Mouse (Mus musculus): ENCODE results near the gene Celsr1. TPM values are rescaled to one million over a fixed set of nuclear protein-coding genes. Genes with fewer than 3 reads are reported as not detected.

Gene Celsr1
- polyA plus RNA-seq (2021; fragmentation: Nextera tagmentation) = 0.51 and 0.72 TPM in 2 replicates
- long read RNA-seq, experiment 1 = 0 reads
- long read RNA-seq, experiment 2 = 0 reads

DNA sequence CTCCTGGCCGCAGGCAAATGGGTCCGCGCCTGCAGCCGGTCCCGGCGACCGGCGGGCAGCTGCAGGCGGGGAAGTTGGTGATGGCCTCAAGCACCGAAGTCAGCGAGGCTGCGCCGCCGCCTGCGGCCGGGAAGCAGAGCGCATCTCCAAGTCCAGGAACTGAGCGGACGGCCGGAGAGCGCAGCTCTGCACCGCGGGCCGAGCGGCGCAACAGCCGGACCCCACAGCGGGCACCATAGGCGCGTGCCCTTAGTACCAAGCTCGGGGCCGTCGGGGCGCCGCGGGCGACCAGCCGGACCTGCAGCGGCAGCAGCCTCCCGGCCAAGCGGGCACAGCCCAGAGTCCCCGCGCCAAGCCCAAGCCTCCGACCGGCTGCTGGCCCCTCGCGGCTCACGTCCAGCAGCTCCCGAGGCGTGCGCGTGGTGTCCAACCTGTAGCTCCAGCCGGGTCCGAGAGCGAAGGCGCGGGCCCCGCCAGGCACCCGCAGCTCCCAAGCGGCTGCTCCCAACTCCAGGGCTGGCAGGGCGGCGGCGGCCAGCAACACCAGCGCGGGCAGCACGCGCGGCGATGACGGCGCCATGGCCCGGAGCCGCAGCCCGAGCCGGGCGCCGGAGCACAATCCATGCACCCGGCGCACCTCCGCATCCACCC is at the start of gene Celsr1:
Gene Celsr1 (minus strand): TSS at position 587 of the 651 bp plus-strand sequence.

DNA sequence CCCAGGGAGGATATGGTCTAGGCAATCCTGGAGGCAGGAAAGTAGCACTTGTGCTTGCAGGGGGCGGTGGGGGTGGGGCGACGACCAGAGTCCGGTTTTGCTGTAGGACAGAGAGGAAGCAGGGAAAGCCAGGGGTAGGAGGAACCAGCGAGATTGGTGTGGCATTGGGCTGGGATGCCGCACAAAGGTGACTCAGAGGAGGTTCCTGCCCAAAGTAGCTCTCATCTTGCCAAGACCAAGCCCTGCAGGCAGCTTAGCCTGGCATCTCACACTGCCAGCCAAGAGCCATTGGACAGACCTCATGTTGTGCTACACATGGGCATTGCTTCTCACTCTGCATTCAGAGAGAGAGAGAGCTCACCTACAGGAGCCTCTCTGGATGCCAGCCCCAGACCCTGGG is 23.8 kb upstream of the Celsr1 start, which contains the start of gene Gramd4:
Gene Gramd4 (plus strand): TSS at position 283 of the 400 bp plus-strand sequence.

DNA sequence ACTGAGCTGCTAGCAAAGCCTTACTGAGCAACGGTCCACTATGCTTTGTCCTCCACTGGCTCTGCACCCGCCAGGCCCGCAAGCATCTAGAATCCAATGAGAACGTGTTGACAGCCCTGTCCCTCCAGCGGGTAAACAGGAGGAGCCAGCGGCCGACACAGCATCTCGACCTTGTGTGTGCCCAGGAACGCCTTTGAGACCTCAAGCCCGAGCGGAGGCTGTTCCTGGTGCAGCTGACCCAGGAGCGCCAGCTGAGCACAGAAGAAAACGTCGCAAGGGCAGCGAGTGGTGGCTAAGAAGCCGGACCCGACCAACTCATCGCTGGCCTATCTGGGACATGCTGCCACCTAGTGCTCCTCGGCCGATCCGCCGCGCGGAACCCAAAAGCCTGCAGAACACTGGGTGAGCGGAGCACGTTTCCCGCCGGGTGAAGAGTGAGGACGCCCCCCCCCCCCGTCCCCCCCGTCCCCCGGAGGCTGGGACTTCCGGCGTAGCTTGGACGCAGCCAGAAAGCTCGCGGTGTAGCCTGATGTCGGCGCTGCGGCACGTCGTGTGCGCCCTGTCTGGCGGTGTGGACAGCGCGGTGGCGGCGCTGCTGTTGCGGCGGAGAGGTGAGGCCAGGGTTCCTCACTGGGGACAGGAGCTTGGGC is 154.6 kb downstream of the Celsr1 start, which contains the start of gene Trmu:
Gene Trmu (plus strand): TSS at position 465 of the 650 bp plus-strand sequence.

DNA sequence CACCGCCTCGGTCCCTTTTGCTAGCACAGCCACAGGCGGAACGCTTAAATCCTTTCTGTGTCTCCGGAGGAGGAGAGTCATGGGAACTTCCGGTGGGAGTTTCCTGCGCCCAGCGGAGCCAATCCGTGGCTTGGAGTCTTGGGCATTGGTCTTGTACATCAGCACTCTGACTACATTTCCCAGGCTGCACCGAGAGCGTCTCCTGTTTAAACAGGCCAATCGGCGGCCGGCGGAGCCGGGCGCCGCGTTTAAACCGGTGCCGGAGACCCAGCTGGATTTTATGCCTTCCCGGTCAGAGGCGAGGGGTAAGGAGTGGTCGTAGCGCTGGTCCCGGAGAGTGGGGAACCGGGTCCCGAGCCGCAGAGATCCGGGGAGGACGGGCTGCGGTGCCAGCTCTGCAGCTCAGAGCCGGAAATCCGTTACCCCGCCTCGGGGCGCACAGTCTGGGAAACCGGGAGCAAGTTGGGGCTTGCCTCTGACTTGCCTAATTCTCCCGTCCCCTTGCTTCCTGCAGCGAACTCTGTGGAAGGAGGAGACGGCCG is 174.0 kb downstream of the Celsr1 start, which contains the start of gene Gtse1:
Gene Gtse1 (plus strand): TSS at position 256 of the 542 bp plus-strand sequence.

Other genes starting within 250 kb of the Celsr1 start
- 31.7 and 37.7 TPM in 2 replicates for gene Cdpf1, start 222.1 kb downstream of the Celsr1 start, polyA plus RNA-seq (2021; fragmentation: Nextera tagmentation)
- 0.13 and 0.18 TPM in 2 replicates for gene Pkdrej, start 212.0 kb downstream of the Celsr1 start, polyA plus RNA-seq (2021; fragmentation: Nextera tagmentation)
- gene Ttc38, start 201.5 kb downstream of the Celsr1 start, polyA plus RNA-seq (2021; fragmentation: Nextera tagmentation) = 2.2 TPM in 2 replicates
- 0.29 and 0.56 TPM in 2 replicates for gene Gtse1, start 174.0 kb downstream of the Celsr1 start, polyA plus RNA-seq (2021; fragmentation: Nextera tagmentation)
- 11.0 and 11.7 TPM in 2 replicates for gene Trmu, start 154.5 kb downstream of the Celsr1 start, polyA plus RNA-seq (2021; fragmentation: Nextera tagmentation)
- gene Gramd4, start 23.9 kb upstream of the Celsr1 start, polyA plus RNA-seq (2021; fragmentation: Nextera tagmentation) = 1.7 and 1.9 TPM in 2 replicates
- gene Cerk, start 152.4 kb upstream of the Celsr1 start, polyA plus RNA-seq (2021; fragmentation: Nextera tagmentation) = 10.3 and 10.8 TPM in 2 replicates
- gene Tbc1d22a, start 180.7 kb upstream of the Celsr1 start, polyA plus RNA-seq (2021; fragmentation: Nextera tagmentation) = 15.7 and 19.2 TPM in 2 replicates

All from layer of hippocampus, adult 6 months (tissue).